Mouse (Mus musculus) lung, adult 2 months (tissue): ENCODE measurements around the gene Avp. TPM values are rescaled to one million over a fixed set of nuclear protein-coding genes. Genes with fewer than 3 reads are reported as not detected.

Source experiments
- DNase-seq: peaks from one replicate; pipeline ENCODE4 v3.0.0; 2022
- H3K4me1 ChIP-seq: fragments of 200-500 bp; 2 replicates; pipeline ENCODE4 v1.6.1; 2011; ENCODE audit warnings: low read length; ENCODE audit not compliant: control insufficient read depth, insufficient read depth
- H3K4me3 ChIP-seq: fragments of 200-500 bp; replicated peaks from 2 replicates; pipeline ENCODE3; 2011; ENCODE audit warnings: low read depth, mild to moderate bottlenecking, control low read depth, low read length; ENCODE audit errors: extremely low read depth
- CTCF ChIP-seq: fragments of 200-500 bp; IDR thresholded peaks from 2 replicates; pipeline ENCODE4 v1.5.1; 2011; ENCODE audit warnings: mild to moderate bottlenecking, low read length, control low read depth; ENCODE audit not compliant: insufficient read depth
- POLR2A ChIP-seq: fragments of 200-500 bp; IDR thresholded peaks from 2 replicates; pipeline ENCODE4 v1.6.1; 2011; ENCODE audit warnings: low read depth, mild to moderate bottlenecking, control low read depth, low read length, borderline replicate concordance; ENCODE audit errors: extremely low read depth
- WGBS: fragments of 180-500 bp; shearing (Covaris S2); methylation state at CpG from one replicate; pipeline ENCODE4 v1.1.7; 2018; 5-methylcytosine and 5-hydroxymethylcytosine counted together
- polyA plus RNA-seq: library from polyadenylated mRNA; depleted of rRNA; stranded (reverse); fragments of >200 nt; gene quantifications from 2 replicates; pipeline ENCODE4 v1.2.3, GENCODE M21; 2012

Gene Avp
- polyA plus RNA-seq, 1 experiment, result 0.26 TPM

DNA sequence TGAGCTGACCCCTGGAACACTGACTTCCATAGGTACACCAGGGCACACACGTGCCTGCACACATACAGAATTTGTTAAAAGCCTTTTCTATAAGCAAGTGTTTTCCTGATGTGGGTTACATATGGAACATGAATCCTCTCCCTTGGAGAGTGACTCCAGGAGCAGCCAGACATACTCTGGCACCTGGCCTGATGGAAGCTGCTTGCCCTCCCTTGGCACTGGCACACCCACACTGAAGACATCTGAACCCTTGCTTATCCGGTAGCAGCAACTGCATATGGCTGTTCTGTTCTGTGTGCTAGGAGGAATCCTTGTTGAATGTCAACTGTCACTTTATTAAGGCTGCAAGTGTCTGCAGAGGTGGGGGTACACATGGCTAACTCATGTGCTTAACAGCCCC, 8.7 kb upstream of the Avp start:
- H3K4me3 ChIP-seq, result no peak overlapping the region
- DNase-seq, result no peak
- 88% methylated on average over 2 of the region's 2 CpGs for WGBS
- no peaks in the 10 kb centered on the region for H3K4me1 ChIP-seq
- TF ChIP-seq POLR2A (no peak), CTCF (no peak)

GRCm38 (mm10) chr2:130589761-130590160, 7.4 kb upstream of the Avp start:
- Histone ChIP-seq H3K4me3 (no peak overlapping the region), H3K4me1 (no peaks in the 10 kb centered on the region)
- TF ChIP-seq POLR2A (no peak), CTCF (no peak)
- DNase-seq, result no peak
- 79% methylated on average over 2 of the region's 2 CpGs for WGBS

DNA sequence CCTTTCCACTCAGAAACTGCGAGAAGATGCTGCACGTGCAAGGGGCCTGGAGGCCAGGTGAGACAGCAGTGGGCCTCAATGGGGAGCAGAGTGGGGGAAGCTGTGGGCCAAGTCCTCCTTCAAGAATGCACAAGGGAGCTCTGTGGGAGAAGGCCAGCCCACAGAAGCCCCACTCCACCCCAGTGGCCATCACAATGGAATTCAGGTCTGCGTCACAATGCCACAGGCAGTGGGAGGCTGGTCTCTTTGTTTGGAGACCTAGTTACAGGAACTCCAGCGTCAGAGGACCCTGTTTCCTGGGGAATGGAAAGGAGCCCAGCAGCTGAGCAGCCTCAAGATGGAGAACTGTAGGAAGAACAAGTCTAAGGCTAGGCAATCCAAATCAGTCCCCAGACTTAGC, 6.8 kb upstream of the Avp start:
- TF ChIP-seq CTCF (no peak), POLR2A (no peak)
- DNase-seq, result no peak
- Histone ChIP-seq H3K4me3 (no peak overlapping the region), H3K4me1 (no peaks in the 10 kb centered on the region)
- 60% methylated on average over 4 of the region's 4 CpGs for WGBS

- no peak for TF ChIP-seq POLR2A
- no peak for TF ChIP-seq CTCF
- WGBS, result 67% methylated on average over 2 of the region's 2 CpGs
- no peak for DNase-seq
- Histone ChIP-seq H3K4me1 (no peaks in the 10 kb centered on the region), H3K4me3 (no peak overlapping the region)
These were observed 6.0 kb upstream of the Avp start for GRCm38 (mm10) chr2:130588373-130588772.

DNA sequence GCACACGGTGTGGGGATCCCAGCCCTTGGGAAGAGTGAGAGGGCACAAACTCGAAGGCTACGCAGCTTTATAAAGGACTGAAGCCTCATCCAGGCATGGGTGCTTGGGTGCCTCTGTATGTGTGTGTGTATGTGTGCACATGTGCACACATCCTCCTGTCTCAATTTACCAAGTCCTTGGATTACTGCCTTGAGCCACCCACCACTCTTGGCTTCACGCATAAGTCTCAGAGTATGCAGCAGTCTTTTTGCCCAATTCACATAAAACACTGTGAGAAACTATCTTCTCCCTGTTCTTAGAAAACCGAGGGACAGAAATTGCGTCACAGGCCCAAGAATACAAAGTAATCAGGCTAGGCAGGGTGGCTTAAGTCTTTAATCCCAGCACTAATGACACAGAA, 3.7 kb upstream of the Avp start:
- no peak for TF ChIP-seq CTCF
- no peak for TF ChIP-seq POLR2A
- Histone ChIP-seq H3K4me3 (no peak overlapping the region), H3K4me1 (no peaks in the 10 kb centered on the region)
- DNase-seq, result no peak
- WGBS, result 81% methylated on average over 6 of the region's 6 CpGs

DNA sequence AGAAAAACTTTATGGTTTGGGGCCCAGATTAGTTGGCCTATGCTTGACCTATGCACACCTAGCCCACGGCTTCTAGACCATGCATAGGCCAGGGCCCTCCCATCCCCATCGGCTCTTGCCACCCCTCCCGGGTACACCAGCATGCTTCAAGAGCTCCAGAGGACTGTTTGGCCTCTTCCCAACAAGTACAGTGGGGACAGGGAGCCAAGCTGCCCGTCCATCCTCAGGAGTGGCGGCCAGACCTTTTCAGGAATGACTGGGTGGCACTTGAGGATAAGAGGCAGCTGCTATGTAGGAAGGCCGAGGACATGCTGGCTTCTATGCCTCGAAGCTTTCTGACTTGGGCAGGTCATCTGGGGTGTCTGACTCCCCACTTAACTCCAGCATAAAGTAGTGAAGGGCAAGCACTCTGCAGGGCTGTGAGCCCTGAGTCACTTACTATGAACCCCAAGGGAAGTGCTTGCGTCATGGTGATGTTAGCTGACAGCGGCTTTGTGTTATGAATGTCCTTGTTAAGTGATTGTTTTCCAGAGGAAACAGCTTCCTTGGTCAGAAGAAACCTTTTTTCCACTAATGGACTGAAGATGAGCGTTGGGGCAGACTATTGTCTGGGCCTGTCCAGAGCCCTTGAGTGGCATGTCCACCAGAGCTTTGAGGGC, 1.7 kb upstream of the Avp start:
- WGBS, result 48% methylated on average over 10 of the region's 10 CpGs
- H3K4me1 ChIP-seq, result no peaks in the 10 kb centered on the region
- DNase-seq, result peak; percentile 22
- no peak overlapping the region for H3K4me3 ChIP-seq
- no peak for TF ChIP-seq CTCF
- TF ChIP-seq POLR2A, result no peak

DNA sequence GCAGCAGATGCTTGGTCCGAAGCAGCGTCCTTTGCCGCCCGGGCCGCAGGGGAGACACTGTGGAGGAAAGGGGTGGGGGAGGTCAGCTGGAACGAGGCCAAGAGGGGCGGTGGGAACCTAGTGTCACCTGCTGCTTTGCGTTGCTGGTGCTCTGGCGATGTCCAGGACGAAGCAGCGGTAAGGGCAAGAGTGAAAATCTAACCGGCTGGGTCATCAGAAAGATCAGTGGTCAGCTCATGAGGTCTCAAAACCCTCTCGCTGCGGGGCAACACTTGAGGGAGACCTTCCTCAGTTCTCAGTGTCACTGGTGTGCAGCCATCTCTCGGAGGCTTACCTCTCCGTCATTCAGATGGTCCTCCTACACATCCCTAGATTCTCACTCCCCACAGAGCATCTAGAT, 1.2 kb downstream of the Avp start:
- H3K4me3 ChIP-seq, result no peak overlapping the region
- no peak for TF ChIP-seq CTCF
- no peak for TF ChIP-seq POLR2A
- DNase-seq, result no peak
- peaks cover 5% of the 10 kb centered on the region; the same call in 1 of the 2 replicates for H3K4me1 ChIP-seq
- WGBS, result 11% methylated on average over 16 of the region's 16 CpGs

GRCm38 (mm10) chr2:130579791-130580190, 2.6 kb downstream of the Avp start:
- DNase-seq, result no peak
- H3K4me3 ChIP-seq, result no peak overlapping the region
- TF ChIP-seq POLR2A (no peak), CTCF (no peak)
- H3K4me1 ChIP-seq, result peaks cover 5% of the 10 kb centered on the region; the same call in 1 of the 2 replicates
- 10% methylated on average over 8 of the region's 8 CpGs for WGBS

- DNase-seq, result peak; percentile 61
- TF ChIP-seq POLR2A (no peak), CTCF (peak; percentile 56)
- Histone ChIP-seq H3K4me3 (no peak overlapping the region), H3K4me1 (peaks cover 5% of the 10 kb centered on the region; the same call in 1 of the 2 replicates)
- WGBS, result 12% methylated on average over 11 of the region's 11 CpGs
These were observed 4.2 kb downstream of the Avp start for GRCm38 (mm10) chr2:130578148-130578547.

DNA sequence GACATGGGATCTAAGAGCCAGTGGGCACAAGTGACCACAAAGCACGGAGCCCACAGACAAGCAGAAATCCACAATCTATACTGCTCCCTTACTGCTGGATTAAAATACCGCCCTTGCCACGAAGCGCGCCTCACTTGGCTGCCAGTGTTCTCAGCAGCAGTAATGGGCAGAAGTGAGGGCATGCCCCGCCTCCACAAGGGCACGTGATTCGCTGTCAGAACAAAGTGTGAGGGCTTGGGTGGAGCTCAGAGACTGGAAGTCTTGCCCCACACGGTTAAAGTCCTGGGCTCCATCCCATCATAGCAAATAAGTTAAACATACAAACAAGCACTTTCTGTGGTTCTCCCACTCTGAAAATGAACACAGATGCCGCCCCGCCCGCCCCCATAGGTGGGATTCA, 4.7 kb downstream of the Avp start:
- DNase-seq, result peak; percentile 50
- TF ChIP-seq CTCF (no peak), POLR2A (no peak)
- Histone ChIP-seq H3K4me3 (no peak overlapping the region), H3K4me1 (peaks cover 5% of the 10 kb centered on the region; the same call in 1 of the 2 replicates)
- 7% methylated on average over 12 of the region's 12 CpGs for WGBS
